Mouse (Mus musculus) embryo, embryonic 11 days (tissue): Measurements from ENCODE around the gene Hip1.

Experiments
- DNase-seq: peaks from one replicate; pipeline ENCODE4 v3.0.0-alpha.2; 2015

Hip1 gene

DNA sequence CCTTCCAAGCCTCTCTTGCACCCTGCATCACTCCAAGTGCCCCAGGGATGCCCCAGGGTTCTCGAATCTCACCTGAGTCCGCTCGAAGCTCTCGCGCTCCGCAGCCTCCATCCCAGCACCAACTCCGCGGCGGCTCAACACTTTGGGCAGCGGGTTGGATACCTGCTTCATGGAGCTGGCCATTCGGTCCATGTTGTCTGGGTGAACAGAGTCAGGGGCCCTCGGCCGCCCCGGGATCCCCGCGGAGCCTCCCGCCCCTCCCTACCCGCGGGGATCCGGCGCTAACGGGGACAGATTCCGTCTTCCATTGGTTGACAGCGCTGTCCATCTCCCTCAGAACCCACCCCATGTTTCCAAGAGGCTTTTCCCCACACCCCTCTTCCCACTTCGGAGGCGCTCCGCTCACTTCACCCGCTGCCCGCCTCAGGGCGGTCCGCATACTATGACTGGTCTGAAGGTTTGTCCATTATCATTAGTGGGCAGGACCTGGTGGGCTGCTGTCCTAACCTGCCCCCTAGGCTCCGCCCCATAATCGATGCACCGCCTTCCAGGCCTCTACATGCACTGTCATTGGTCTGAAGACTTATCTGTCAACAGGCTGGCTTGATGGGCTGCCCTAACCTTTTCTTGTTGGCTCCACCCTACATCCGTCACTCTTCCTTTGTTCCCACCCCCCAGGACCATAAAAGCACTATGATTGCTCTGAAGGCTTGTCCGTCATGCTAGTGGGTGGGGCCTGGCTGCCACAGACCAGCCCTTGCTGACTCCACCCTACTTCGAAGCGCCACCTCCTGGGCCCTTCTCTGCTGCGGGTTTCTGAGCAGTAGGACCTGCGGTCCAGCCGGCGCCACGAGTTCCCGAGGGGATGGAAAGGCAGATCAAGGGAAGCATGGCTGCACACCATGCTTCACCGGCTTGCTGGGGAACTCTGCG lies at the start of gene Hip1:
Hip1 (minus strand) TSS at position 256 of the 933 bp plus-strand sequence.
- peak; percentile 96 for DNase-seq

DNA sequence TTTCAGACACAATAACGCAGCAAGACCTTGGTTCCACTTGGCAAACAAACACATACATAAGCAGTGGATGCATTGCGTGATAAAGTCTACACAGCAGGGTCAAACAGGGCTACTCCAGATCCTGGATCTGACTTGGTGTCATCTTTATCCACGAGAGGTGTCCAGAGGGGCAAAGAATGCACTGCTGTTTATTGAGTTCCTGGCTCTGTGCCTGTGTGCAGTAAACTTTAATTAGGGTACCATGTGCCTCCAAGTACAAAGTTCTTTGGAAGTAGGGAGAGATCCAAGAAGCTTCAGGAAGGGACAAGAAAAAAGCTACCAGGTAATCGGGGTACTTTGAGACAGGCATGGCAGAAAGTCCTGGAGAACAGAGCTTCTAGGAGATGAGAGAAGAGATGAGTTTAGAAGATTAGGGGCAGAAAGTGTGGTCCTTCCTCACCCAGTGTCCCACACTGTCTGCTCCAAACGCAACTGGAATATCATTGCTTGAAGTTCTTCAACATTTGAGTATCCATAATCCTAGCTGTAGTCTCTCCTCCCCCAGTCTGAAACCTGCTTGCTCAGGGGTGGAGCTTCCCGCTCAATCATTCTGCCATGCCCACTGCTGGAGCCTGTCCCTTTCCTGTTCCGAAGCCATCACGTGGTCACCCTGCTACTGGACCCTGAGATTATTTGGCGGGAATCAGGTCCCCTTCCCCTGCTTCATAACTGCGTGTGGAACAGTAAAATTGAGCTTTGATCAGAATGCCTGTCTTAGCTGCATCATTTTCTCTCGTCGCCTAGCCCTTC lies 45.3 kb upstream of the Hip1 start:
- no peak for DNase-seq

DNA sequence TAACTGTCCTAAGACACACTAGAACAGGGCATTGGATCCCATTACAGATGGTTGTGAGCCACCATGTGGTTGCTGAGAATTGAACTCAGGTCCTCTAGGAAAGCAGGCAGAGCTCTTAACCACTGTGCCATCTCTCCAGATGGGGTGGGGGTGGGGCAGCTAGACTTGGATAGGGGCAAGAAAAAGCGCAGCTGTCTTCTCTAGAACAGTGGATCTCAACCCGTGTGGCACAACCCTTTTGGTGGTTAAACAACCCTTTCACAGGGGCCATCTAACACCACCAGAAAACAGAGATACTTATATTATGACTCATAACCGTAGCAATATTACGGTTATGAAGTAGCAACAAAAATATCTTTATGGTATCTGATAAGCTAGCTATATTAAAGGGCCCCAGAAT lies 42.8 kb upstream of the Hip1 start:
- DNase-seq: no peak

DNA sequence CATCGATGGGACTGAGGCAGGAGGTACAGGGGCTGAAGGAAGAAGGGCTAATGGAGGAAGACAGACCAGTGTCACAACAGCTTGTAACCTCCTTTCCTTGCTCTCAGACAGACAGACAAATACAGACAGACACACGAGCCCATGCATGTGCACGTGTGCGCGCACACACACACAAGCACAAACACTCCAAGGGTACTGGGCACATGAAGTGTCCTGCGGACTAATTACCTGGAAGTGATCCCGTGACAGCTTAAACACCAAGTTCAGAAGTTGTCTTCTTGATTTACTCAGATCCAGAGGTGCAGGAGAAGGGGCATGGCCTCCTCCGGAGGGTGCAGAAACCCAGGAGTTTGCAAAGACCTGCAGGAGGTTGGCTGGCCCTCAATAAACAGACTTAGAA lies 40.8 kb upstream of the Hip1 start:
- DNase-seq: no peak

DNA sequence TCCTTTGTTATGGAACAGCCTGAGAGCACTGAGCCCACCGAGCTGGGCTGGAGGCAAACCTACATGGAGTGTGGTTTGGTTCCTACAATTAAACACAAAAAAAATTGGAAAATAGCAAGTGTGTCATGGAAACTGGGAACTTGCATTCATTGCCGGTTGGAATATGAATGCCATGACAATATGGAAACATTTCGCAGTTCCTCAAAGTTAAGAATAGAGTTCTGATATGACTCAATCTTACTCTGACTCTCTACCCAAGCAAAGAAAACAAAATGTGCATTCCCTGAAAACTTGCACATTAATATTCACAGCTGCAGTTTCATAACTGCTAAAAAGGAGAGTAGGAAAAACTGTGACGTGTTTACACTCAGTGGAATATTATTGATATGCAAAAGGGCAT lies 37.4 kb upstream of the Hip1 start:
- no peak for DNase-seq

DNA sequence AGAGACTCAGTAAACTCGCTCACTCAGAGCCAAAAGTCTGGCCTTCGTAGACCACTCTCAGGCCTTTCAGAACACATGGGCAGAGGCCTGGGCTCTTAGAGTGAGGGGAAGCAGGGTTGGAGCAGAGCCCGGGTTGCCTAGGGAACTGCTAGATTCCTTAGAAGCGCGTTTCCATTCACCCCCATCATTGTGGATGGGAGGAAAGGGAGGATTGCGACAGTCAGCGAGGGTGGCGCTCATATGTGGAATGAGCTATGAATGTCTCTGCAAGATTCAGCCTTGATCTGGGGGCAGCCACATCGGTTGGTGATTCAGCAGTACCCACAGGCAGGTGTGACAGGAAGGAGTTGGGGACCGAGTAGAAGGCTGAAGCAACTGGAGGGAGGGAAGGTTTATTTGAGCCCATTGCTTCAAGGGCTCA lies 34.4 kb upstream of the Hip1 start:
- DNase-seq: no peak

DNA sequence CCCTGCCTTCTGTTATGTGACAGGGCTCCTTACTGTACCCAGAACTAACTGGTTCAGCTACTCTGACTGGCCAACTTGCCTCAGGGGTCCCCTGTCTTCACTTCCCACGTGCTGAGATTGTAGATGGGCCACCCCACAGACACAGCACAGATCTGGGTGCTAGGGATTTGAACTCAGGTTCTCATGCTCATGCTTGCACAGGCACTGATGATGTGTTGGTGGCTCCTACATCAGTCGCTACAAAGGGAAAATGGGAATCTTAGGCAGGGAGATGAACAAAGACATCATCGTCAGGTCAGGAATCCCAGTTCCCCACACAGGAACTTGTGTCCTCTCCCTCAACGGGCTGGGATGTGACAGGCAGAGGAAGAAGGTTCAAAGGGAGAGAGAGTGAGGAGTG lies 31.1 kb upstream of the Hip1 start:
- no peak for DNase-seq

DNA sequence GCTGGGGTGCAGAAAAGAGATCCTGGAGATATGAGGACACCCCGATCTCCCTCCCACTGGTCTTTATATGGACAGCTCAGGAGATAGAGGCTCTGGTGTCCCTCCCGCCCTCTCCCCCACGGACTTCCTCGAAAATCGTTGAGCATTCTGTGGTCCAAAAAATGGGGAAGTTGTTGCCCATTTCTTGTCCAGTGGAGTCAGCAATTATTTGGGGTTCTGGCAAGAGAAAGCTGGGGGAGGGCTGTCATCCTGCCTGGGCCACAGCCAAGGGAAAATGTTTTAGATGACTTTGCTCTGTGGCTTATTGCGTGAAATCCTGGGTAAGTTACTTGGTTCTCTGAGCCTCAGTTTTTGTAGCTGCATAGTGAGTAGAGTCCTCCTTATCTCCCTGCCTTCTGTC lies 28.1 kb upstream of the Hip1 start, which contains the start of gene Ccl24:
Ccl24 (minus strand) TSS at position 44 of the 400 bp plus-strand sequence.
- no peak for DNase-seq

DNA sequence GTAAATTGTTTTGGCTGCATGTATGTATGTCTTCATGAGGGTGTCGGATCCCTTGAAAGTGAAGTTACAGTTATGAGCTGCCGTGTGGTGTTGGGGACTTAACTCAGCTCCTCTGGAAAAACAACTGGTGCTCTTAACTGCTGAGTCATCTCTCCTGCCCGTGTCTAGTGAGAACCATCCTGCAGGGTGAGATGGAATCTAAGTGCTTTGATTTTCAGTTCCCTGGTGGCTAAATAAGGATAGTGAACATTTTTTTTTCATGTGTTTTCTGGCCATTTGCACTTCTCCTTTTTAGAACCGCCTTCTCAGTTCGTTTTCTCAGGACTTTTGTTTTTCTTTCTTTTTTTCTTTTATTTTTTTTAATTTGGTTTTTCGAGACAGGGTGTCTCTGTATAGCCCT lies 23.8 kb upstream of the Hip1 start:
- no peak for DNase-seq

DNA sequence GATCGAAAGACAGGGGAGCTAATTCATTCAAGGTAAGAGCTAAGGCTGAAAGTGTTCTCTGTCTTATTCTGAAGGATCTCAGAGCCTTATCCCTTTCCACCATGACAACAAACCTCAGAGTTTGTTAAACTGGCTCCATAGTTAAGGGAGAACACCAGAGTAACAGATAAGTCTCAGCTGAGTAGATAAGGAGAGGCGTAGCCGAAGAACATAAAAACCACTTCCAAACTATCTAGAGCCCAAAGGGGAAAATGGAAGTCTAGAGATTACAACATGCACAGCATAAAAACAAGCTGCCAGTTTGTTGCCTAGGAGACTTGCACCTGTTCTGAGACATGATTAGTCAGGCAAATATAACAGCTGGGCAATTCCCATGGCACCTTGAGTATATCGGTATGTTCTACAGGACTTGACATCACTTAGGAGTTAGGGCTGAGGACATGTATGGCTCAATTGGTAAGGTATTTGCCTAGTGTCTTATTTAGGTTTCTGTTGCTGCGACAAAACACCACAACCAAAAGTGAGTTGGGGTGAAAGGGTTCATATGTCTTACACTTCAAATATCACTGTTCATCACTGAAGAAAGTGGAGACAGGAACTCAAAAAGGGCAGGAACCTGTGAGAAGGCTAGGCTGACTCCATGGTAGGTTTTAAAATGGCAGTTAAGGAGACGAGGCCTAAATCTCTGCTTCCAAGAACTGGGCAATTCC lies 22.8 kb upstream of the Hip1 start:
- no peak for DNase-seq

DNA sequence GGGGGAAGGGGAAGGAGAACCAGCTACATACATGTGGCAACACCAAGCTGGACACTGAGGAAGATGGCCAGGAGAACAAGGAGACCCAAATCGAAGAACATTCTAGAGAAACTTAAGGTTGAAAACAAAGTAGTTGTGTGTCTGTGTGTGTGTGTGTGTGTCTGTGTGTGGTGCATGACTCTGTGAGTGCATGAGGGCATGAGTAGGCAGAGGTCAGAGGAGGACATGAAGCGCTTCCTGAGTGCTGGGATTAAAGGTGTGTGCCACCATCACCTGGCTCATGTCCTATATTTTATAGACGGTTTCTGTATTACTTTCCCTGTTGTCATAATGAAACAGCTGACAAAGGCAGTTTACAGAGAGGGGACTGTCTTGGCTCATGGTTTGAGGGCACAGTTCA lies 18.5 kb upstream of the Hip1 start, which contains the start of gene Ccl26:
Ccl26 (minus strand) TSS at position 101 of the 400 bp plus-strand sequence.
- DNase-seq: no peak

DNA sequence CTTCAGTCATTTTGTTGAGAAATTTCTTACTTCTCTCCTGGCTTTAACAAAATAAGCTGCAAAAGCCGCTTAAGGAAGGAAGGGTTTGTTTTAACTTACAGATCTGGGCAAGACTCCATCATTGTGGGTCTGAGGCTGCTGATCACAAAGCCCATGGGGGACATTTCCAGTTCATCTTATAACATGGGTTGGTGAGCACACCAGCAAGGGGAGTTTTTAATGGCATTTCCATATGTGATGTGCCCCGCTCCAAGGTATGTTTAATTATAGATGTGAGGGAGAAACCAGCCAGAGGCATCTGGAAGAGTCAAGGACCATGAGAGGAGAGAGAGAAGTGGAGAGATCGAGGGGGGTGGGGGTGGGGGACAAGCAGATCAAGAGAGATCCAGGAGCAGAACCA lies 12.8 kb upstream of the Hip1 start:
- DNase-seq: no peak

DNA sequence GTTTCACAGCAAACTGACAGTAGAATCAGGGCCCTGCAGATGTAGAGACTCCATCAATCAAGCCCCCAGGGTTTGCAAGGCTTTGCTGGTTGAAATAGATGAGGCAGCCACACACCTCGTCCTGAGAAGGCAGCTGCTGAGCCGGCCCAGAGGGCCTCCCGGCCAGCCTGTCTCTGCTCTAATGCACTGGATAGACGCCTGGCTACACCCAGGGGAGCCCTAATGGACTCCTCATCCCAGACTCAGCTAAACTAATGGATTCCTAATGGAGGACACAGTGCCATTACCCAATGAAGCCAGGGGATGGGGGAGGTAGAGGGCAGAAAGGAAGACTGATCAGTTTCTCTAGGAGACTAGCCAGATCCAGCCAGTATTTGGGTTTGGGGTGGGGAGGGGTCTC lies 12.1 kb upstream of the Hip1 start:
- DNase-seq: peak; percentile 48

DNA sequence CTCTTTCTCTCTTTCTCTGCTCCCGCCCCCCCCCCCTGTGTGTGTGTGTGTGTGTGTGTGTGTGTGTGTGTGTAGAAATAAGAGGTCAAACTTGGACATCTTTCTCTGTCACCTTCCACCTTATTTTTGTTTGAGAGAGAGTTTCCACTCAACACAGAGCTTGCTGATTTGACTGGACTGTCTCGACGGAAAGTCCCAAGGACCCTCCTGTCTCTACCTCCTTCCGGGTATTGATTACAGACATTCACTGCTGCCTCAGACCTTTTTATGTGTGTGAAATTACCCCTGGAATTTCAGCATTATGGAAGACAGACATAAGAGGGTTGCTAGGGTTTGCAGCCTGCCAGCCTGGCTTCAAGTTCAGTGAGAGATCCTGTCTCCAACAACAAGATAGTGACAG lies 11.3 kb upstream of the Hip1 start:
- no peak for DNase-seq

DNA sequence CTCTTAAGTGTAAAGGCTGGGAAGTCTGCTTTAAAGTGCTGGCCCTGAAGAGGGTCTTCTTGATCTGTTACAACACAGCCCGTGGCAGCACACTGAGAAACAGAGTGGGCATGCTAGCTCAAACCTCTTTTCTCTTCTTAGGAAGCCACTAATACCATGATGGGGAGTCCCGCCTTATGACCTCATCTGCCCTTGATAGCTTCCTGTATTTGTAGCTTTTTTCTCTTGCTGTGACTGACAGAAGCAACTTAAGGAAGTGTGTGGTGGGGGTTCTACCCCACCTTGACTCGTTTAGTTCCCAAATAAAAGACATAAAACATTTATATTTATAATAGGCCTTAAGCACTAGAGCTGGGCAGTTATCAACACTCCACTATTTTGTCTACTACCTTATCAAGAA lies 6.7 kb upstream of the Hip1 start:
- no peak for DNase-seq

DNA sequence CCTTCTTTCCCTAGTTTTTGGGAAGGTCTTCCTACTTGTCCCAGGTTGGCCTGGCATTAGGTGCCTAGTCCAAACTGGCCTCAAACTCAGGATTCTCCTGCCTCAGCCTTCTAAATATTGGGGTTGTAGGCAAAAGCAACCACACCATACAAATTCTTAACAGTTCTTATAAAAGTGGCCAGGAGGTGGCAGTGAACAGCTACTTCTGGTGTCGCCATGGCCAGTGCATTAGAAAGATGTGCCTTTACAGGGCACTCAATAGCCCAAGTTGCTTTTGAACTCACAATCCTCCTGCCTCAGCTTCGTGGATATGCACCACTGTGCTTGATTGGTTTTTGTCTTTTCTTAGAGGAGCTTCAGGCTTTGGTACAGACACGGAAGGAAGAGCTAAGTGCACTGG lies 6.0 kb upstream of the Hip1 start:
- DNase-seq: peak; percentile 61

DNA sequence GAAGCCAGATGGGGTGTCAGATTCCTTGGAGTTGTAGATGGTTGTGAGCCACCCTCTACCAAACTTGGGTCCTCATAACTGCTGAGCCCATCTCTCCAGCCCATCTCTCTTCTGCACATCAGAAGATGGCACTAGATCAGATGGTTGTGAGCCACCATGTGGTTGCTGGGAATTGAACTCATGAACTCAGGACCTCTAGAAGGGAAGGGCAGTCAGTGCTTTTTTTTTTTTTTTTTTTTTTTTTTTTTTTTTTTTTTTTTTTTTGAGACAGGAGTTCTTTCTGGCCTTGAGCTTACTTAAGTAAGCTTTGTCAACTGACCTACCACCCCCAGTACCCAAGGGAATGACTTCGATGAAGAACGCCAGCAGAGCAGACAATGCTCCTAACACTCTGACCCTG lies 3.1 kb upstream of the Hip1 start:
- no peak for DNase-seq

DNA sequence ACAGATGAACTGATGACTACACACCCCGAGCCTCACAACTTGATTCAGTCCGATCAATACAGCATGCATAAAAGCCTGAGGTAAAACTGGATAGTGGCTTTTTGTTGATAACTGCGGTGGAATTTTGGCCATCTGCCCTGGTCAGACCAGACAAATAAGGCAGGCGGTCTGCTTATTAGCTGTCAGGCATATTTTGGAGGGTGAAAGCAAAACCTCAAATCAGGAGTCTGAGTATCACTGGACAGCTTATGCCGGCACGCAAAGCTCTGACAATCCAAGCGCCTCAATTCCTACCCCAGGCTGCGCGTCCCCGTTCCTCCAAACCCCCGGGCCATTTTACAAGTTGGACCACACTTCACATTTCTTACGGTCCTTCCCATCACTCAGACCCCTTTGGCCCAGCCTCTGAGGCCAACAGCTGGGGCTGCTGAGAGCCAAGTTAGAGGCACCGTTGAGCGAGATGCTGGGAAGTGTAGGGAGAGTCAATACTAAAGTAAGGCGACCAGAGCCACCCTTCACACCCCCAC lies 825 bp downstream of the Hip1 start:
- peak; percentile 41 for DNase-seq

DNA sequence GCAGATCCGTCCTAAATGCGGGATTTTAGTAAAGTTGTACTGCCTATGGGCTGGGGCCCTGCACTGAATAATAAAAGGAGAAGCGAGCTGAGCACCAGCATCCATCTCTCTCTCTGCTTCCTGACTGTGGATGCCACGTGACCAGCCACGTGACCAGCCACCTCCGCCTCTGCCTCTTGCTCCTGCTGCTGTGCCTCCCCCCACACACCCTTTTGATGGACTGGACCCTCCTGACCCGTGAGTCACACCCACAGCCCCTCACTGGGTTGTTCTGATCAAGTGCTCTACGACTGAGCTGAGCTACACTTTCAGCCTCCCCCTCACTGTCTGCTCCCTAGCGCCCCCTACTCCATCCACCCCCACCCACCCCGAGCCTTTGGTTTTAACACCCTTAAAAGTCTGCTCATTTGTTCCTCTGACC lies 7.1 kb downstream of the Hip1 start:
- no peak for DNase-seq

DNA sequence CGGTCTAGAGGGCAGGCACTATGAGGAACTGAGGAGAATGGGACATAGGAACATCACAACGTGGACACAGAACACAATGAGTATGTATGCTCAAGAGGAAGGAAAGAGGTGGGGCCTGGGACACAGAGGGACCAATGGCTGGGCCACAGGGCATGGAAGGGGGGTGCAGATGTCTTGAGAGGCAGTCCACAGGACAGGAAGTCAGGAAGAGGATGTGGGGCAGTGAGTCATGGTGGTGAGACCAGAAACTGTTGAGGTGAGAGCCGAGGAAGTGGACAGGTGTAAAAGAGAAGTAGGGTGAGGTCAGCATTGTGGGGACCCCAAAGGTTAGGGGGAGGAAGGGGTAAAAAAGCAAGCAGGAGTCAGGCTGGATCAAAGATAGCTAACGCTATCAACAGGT lies 7.6 kb downstream of the Hip1 start:
- no peak for DNase-seq

DNA sequence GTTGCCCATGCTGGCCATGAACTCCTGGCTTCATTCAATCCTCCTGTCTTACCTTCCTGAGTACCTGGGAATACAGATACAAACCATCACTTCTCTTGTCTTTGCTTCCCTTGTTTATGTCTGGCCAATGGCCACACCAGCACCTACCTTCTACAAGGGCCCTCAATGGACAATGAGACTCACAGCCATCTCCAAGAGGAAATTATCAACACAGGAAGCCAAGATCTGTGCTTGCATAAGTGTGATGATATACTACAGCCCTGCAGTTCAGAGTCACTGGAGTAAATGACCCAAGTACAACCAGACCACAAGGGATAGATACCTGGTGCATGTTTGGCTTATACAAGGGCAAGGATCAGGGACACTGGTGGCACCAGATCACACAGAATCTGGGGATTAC lies 9.1 kb downstream of the Hip1 start:
- no peak for DNase-seq

DNA sequence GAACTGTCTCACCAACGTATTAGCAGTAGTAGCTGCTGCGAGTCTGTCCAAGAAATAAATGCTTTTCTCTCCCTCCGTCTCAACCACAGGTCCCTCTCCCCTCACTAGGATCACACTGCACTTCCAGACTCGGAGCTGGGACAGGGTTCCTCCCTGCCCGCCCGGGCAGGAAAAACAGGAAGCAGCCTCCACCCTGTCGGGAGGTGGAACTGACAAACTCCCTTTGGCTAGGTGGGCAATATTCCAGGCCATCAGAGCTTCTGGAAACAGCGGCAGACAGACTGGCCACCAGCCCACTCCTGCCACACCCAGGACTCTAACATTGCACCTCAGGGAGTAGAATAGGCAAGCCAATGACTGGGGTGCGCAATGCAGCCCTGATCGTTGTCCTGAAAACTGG lies 11.5 kb downstream of the Hip1 start:
- DNase-seq: no peak

DNA sequence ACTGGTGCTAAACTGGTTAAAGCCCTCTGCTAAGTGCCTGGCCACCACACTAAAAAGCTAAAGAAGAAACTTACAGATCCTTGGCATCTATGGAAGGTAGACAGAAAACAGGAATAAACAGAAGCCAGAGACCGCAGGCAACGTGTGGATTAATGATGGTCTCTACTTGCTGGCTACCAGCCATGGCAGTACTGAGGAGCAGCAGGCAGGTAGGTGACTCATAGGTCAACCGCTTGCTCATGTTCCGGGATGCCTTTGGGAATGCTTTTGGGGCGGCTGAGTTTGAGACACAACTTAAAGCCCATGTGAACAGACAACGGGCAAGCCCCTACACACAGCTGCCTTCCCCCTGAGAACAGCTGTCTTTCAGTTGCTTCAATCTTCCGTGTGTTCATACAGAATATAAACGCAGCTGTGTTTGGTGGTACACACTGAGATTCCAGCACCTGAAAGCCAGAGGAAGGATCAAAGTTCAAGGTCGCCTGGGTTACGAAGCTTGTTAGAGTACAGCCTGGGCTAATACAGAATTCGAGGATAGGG lies 13.5 kb downstream of the Hip1 start:
- no peak for DNase-seq
